ENCODE assay signal across 9 mouse cellular contexts in genomic region chr17:56829795-56830194, GRCm38 (mm10). TPM values are rescaled to one million over a fixed set of nuclear protein-coding genes. Genes with fewer than 3 reads are reported as not detected.
A peak's percentile ranks its signal among the peaks of the same experiment; 100 is the strongest.
DNase-seq lines count a peak whose midpoint lies in the region; ATAC-seq lines count a peak whose summit lies in the region.
"Had no signal": no experiment of that assay in that cellular context is flagged by ENCODE, and none has a peak within 500 bp of the region (broad histone marks: within the 10 kb centered on the region; RNA-seq: fewer than 3 reads in every experiment).

No protein-coding gene starts in this region.

- WGBS in forebrain, embryonic 11.5 days = 1% methylated on average over 27 of the region's 27 CpGs
- WGBS in limb, embryonic 10.5 days = under 1% methylated on average over 27 of the region's 27 CpGs
- under 1% methylated on average over 27 of the region's 27 CpGs for WGBS in neural tube, embryonic 15.5 days

- peak overlapping the region; percentile 64 for H3K4me3 ChIP-seq in forebrain, embryonic 11.5 days (ENCODE audit: low read depth, low read length)
- peak overlapping the region; percentile 70 for H3K4me3 ChIP-seq in limb, embryonic 10.5 days
- peak overlapping the region; percentile 64 for H3K4me3 ChIP-seq in neural tube, embryonic 15.5 days (replicated peaks)

- no peak for ATAC-seq in forebrain, embryonic 11.5 days (replicated peaks; ENCODE audit: low FRiP score)
- ATAC-seq in neural tube, embryonic 15.5 days (ENCODE audit: low FRiP score) = no peak

- no peaks in the 10 kb centered on the region for H3K27me3 ChIP-seq in forebrain, embryonic 11.5 days (ENCODE audit: control insufficient read depth, insufficient read depth, low read length)
- H3K27me3 ChIP-seq in limb, embryonic 10.5 days (ENCODE audit: low read depth, poor library complexity, severe bottlenecking) = peaks cover 50% of the 10 kb centered on the region
- peaks cover 22% of the 10 kb centered on the region for H3K27me3 ChIP-seq in neural tube, embryonic 15.5 days (replicated peaks)

- peak overlapping the region; percentile 64 for H3K4me2 ChIP-seq in forebrain, embryonic 11.5 days (ENCODE audit: low read depth, low read length, severe bottlenecking)
- H3K4me2 ChIP-seq in neural tube, embryonic 15.5 days = peak overlapping the region; percentile 88

- H3K36me3 ChIP-seq in forebrain, embryonic 11.5 days (ENCODE audit: control insufficient read depth, insufficient read depth, low read length) = no peaks in the 10 kb centered on the region
- no peaks in the 10 kb centered on the region for H3K36me3 ChIP-seq in limb, embryonic 10.5 days
- H3K36me3 ChIP-seq in neural tube, embryonic 15.5 days = no peaks in the 10 kb centered on the region

- no peak overlapping the region for H3K27ac ChIP-seq in forebrain, embryonic 11.5 days (ENCODE audit: low read depth, low read length)
- no peak overlapping the region for H3K27ac ChIP-seq in limb, embryonic 10.5 days
- H3K27ac ChIP-seq in neural tube, embryonic 15.5 days (replicated peaks) = peak overlapping the region; percentile 54; the same call in 1 of the 2 replicates

- H3K4me1 ChIP-seq in forebrain, embryonic 11.5 days (replicated peaks; ENCODE audit: control insufficient read depth, insufficient read depth, low read length) = peaks cover 7% of the 10 kb centered on the region; the same call in 1 of the 2 replicates
- peaks cover 20% of the 10 kb centered on the region for H3K4me1 ChIP-seq in limb, embryonic 10.5 days
- H3K4me1 ChIP-seq in neural tube, embryonic 15.5 days = peaks cover 22% of the 10 kb centered on the region

- peak overlapping the region; percentile 67; the same call in 1 of the 2 replicates for H3K9ac ChIP-seq in forebrain, embryonic 11.5 days (ENCODE audit: low read length)
- H3K9ac ChIP-seq in neural tube, embryonic 15.5 days (replicated peaks) = peak overlapping the region; percentile 32; the same call in 1 of the 2 replicates

- H3K9me3 ChIP-seq in forebrain, embryonic 11.5 days (ENCODE audit: control insufficient read depth, low read length) = no peaks in the 10 kb centered on the region
- no peaks in the 10 kb centered on the region for H3K9me3 ChIP-seq in limb, embryonic 10.5 days (replicated peaks)
- no peaks in the 10 kb centered on the region for H3K9me3 ChIP-seq in neural tube, embryonic 15.5 days (replicated peaks)

- peak; percentile 21 for DNase-seq in kidney, adult 18-20 months
- no peak for DNase-seq in kidney, adult 9 months
- DNase-seq in R1 (ENCODE audit: low read depth, low spot score) (peak; percentile 61), MN1 (ENCODE audit: low spot score) (no peak)
- peak; percentile 69 for DNase-seq in forebrain, embryonic 11.5 days (ENCODE audit: low spot score)
- DNase-seq in limb, embryonic 10.5 days (ENCODE audit: low spot score) = peak; percentile 61
- DNase-seq in thymus, adult 18-20 months = no peak

RNA-seq across cellular contexts. Expression of gene Rfx2, which starts 1.0 kb away (rescaled TPM):
- polyA plus RNA-seq in forebrain, embryonic 11.5 days (2014; fragmentation: Nextera tagmentation; extraction: Ambion mirVana) = 10.9 and 11.1 TPM in 2 replicates
- polyA plus RNA-seq in limb, embryonic 10.5 days (2016; fragmentation: Nextera tagmentation; extraction: Ambion mirVana) = 3.2 and 4.5 TPM in 2 replicates
- polyA plus RNA-seq in neural tube, embryonic 15.5 days (2015; fragmentation: Nextera tagmentation; extraction: Ambion mirVana) = 5.1 and 5.3 TPM in 2 replicates

RNA-seq across cellular contexts. Expression of gene Acsbg2, which starts 44.5 kb away (rescaled TPM):
- not detected in 2 replicates for polyA plus RNA-seq in forebrain, embryonic 11.5 days (2014; fragmentation: Nextera tagmentation; extraction: Ambion mirVana)
- not detected in 2 replicates for polyA plus RNA-seq in limb, embryonic 10.5 days (2016; fragmentation: Nextera tagmentation; extraction: Ambion mirVana)
- polyA plus RNA-seq in neural tube, embryonic 15.5 days (2015; fragmentation: Nextera tagmentation; extraction: Ambion mirVana) = not detected in 2 replicates
- polyA plus RNA-seq: brain, embryonic 14.5 days had no signal

RNA-seq across cellular contexts. Expression of gene 1700061G19Rik, which starts 45.5 kb away (rescaled TPM):
- 0.53 and 0.57 TPM in 2 replicates for polyA plus RNA-seq in forebrain, embryonic 11.5 days (2014; fragmentation: Nextera tagmentation; extraction: Ambion mirVana)
- 0.50 and 0.73 TPM in 2 replicates for polyA plus RNA-seq in limb, embryonic 10.5 days (2016; fragmentation: Nextera tagmentation; extraction: Ambion mirVana)
- polyA plus RNA-seq in neural tube, embryonic 15.5 days (2015; fragmentation: Nextera tagmentation; extraction: Ambion mirVana) = 0.41 and 0.49 TPM in 2 replicates

RNA-seq across cellular contexts. Expression of gene Prr22, which starts 59.7 kb away (rescaled TPM):
- polyA plus RNA-seq in forebrain, embryonic 11.5 days (2014; fragmentation: Nextera tagmentation; extraction: Ambion mirVana) = 1.3 and 1.8 TPM in 2 replicates
- polyA plus RNA-seq in limb, embryonic 10.5 days (2016; fragmentation: Nextera tagmentation; extraction: Ambion mirVana) = 1.5 and 2.2 TPM in 2 replicates
- 0.87 and 0.93 TPM in 2 replicates for polyA plus RNA-seq in neural tube, embryonic 15.5 days (2015; fragmentation: Nextera tagmentation; extraction: Ambion mirVana)

Comparison
In these comparisons a context has a peak if more than half of its experiments do, and no peak if none do; other contexts are left out.
1. DNase-seq: peak in kidney, adult 18-20 months (single experiment), R1 (single experiment), forebrain, embryonic 11.5 days (single experiment) and limb, embryonic 10.5 days (single experiment); none in kidney, adult 9 months (single experiment), MN1 (single experiment) and thymus, adult 18-20 months (0 of 2).
2. Peak in every context shown above with its lines, with median percentiles within 50 percentile points of each other: H3K4me3 ChIP-seq.